In genomic region chr1:55089498-55090064, GRCm38 (mm10) we compare ENCODE assay signal across 9 mouse cellular contexts. TPM values are rescaled to one million over a fixed set of nuclear protein-coding genes. Genes with fewer than 3 reads are reported as not detected.
A peak's percentile ranks its signal among the peaks of the same experiment; 100 is the strongest.
DNase-seq lines count a peak whose midpoint lies in the region; ATAC-seq and TF ChIP-seq lines count a peak whose summit lies in the region.
"Had no signal": no experiment of that assay in that cellular context is flagged by ENCODE, and none has a peak within 500 bp of the region (broad histone marks: within the 10 kb centered on the region; RNA-seq: fewer than 3 reads in every experiment).

No protein-coding gene starts in this region.

- peak overlapping the region; percentile 82 for H3K4me2 ChIP-seq in heart, embryonic 15.5 days
- peak overlapping the region; percentile 90 for H3K4me2 ChIP-seq in hindbrain, postnatal 0 days (ENCODE audit: low read depth, low read length)
- peak overlapping the region; percentile 52 for H3K4me2 ChIP-seq in midbrain, embryonic 16.5 days (ENCODE audit: low read length)

- peak overlapping the region; percentile 95; the same call in 1 of the 2 replicates for H3K9ac ChIP-seq in heart, embryonic 15.5 days
- H3K9ac ChIP-seq in hindbrain, postnatal 0 days (replicated peaks; ENCODE audit: low read length), result peak overlapping the region; percentile 88; the same call in 1 of the 2 replicates
- H3K9ac ChIP-seq in midbrain, embryonic 16.5 days (ENCODE audit: low read depth, low read length), result no peak overlapping the region

- ATAC-seq in heart, embryonic 15.5 days (replicated peaks; ENCODE audit: insufficient number of reproducible peaks, insufficient read depth, low FRiP score, low read depth), result no peak
- ATAC-seq in hindbrain, postnatal 0 days, result no peak
- ATAC-seq in midbrain, embryonic 16.5 days, result no peak
- ATAC-seq in megakaryocyte progenitor cell, adult 5-6 weeks (replicated peaks; ENCODE audit: poor library complexity), result no peak
- ATAC-seq: activated CD4-positive, CD25-positive, alpha-beta regulatory T cell, adult 4 months had no signal

- TF ChIP-seq CTCF in hindbrain, postnatal 0 days (IDR thresholded peaks at IDR 0.05; ENCODE audit: low read depth), result no peak

- no peaks in the 10 kb centered on the region for H3K27me3 ChIP-seq in heart, embryonic 15.5 days
- H3K27me3 ChIP-seq in hindbrain, postnatal 0 days (ENCODE audit: insufficient read depth, low read length), result no peaks in the 10 kb centered on the region
- no peaks in the 10 kb centered on the region for H3K27me3 ChIP-seq in midbrain, embryonic 16.5 days (ENCODE audit: control insufficient read depth, insufficient read depth, low read depth, low read length)

- peaks cover 26% of the 10 kb centered on the region for H3K36me3 ChIP-seq in heart, embryonic 15.5 days
- H3K36me3 ChIP-seq in hindbrain, postnatal 0 days (ENCODE audit: insufficient read depth, low read length), result peaks cover 8% of the 10 kb centered on the region; the same call in 1 of the 2 replicates
- H3K36me3 ChIP-seq in midbrain, embryonic 16.5 days (ENCODE audit: control insufficient read depth, insufficient read depth, low read length), result 0 out of 2 replicates have a peak, but pooled peaks cover 7% of the 10 kb centered on the region

- no peak overlapping the region for H3K27ac ChIP-seq in heart, embryonic 15.5 days
- H3K27ac ChIP-seq in brown adipose tissue, adult 24 weeks (replicated peaks; ENCODE audit: low read depth, low read length), result peak overlapping the region; percentile 30; the same call in 1 of the 2 replicates
- no peak overlapping the region for H3K27ac ChIP-seq in hindbrain, postnatal 0 days
- no peak overlapping the region for H3K27ac ChIP-seq in midbrain, embryonic 16.5 days (ENCODE audit: low read length)

- peaks cover 24% of the 10 kb centered on the region for H3K4me1 ChIP-seq in heart, embryonic 15.5 days (replicated peaks)
- H3K4me1 ChIP-seq in brown adipose tissue, adult 24 weeks (ENCODE audit: control insufficient read depth, insufficient read depth, insufficient read length, low read length), result peaks cover 3% of the 10 kb centered on the region; the same call in 1 of the 2 replicates
- peaks cover 14% of the 10 kb centered on the region for H3K4me1 ChIP-seq in hindbrain, postnatal 0 days (ENCODE audit: insufficient read depth, low read length)
- H3K4me1 ChIP-seq in midbrain, embryonic 16.5 days (ENCODE audit: control insufficient read depth, insufficient read depth, low read length), result peaks cover 30% of the 10 kb centered on the region

- peak overlapping the region; percentile 96 for H3K4me3 ChIP-seq in heart, embryonic 15.5 days
- no peak overlapping the region for H3K4me3 ChIP-seq in brown adipose tissue, adult 24 weeks (ENCODE audit: insufficient read depth, low read depth, low read length)
- H3K4me3 ChIP-seq in hindbrain, postnatal 0 days (ENCODE audit: low read length), result 0 out of 2 replicates have a peak overlapping the region, but pooled peaks have one; percentile 94
- no peak overlapping the region for H3K4me3 ChIP-seq in midbrain, embryonic 16.5 days (ENCODE audit: low read depth, low read length)

- H3K9me3 ChIP-seq in heart, embryonic 15.5 days (replicated peaks), result no peaks in the 10 kb centered on the region
- H3K9me3 ChIP-seq in hindbrain, postnatal 0 days (ENCODE audit: low read length), result no peaks in the 10 kb centered on the region
- no peaks in the 10 kb centered on the region for H3K9me3 ChIP-seq in midbrain, embryonic 16.5 days (replicated peaks; ENCODE audit: control insufficient read depth, low read length, poor library complexity, severe bottlenecking)

- no peak for DNase-seq in heart, adult 18-20 months
- DNase-seq in hindbrain, postnatal 0 days (ENCODE audit: low spot score), result no peak
- no peak for DNase-seq in embryo, embryonic 11 days
- no peak for DNase-seq in gastrocnemius, adult 8-10 months (ENCODE audit: low spot score in 2 of 2)

- 86% methylated on average over 5 of the region's 5 CpGs for WGBS in heart, embryonic 15.5 days
- WGBS in hindbrain, postnatal 0 days, result 89% methylated on average over 5 of the region's 5 CpGs
- 94% methylated on average over 5 of the region's 5 CpGs for WGBS in midbrain, embryonic 16.5 days

RNA-seq across cellular contexts. Expression of gene Hspd1, which starts 1.5 kb away (rescaled TPM):
- polyA plus RNA-seq in heart, embryonic 15.5 days (2015; fragmentation: Nextera tagmentation; extraction: Ambion mirVana), result 417 and 450 TPM in 2 replicates
- total RNA-seq in heart, adult 18-20 months (2021), result 100 to 1,000 TPM; 420 TPM
- 567 and 689 TPM in 2 replicates for polyA plus RNA-seq in brown adipose tissue, adult 24 weeks (2012; ENCODE audit: insufficient read depth, insufficient read length, missing spikeins)
- total RNA-seq in hindbrain, postnatal 0 days (2014; rRNA removed), result 61.6 and 71.8 TPM in 2 replicates
- polyA plus RNA-seq in hindbrain, postnatal 0 days (2015; fragmentation: Nextera tagmentation; extraction: Ambion mirVana), result 248 and 253 TPM in 2 replicates
- polyA plus RNA-seq in midbrain, embryonic 16.5 days (2015; fragmentation: Nextera tagmentation; extraction: Ambion mirVana), result 255 and 276 TPM in 2 replicates
- 100 to 1,000 TPM; 158 to 189 (median 168) TPM for total RNA-seq in gastrocnemius, adult 8-10 months (2022)
- 326 and 327 TPM in 2 replicates for total RNA-seq in megakaryocyte progenitor cell, adult 5-6 weeks (2015)
- 523 and 628 TPM in 2 replicates for total RNA-seq in megakaryocyte progenitor cell, adult 5-6 weeks (2017)

RNA-seq across cellular contexts. Expression of gene Hspe1, which starts 1.6 kb away (rescaled TPM):
- polyA plus RNA-seq in heart, embryonic 15.5 days (2015; fragmentation: Nextera tagmentation; extraction: Ambion mirVana), result 254 and 359 TPM in 2 replicates
- 100 to 1,000 TPM; 183 to 186 TPM for total RNA-seq in heart, adult 18-20 months (2021)
- polyA plus RNA-seq in brown adipose tissue, adult 24 weeks (2012; ENCODE audit: insufficient read depth, insufficient read length, missing spikeins), result 681 and 735 TPM in 2 replicates
- 64.3 and 65.2 TPM in 2 replicates for total RNA-seq in hindbrain, postnatal 0 days (2014; rRNA removed)
- 284 and 309 TPM in 2 replicates for polyA plus RNA-seq in hindbrain, postnatal 0 days (2015; fragmentation: Nextera tagmentation; extraction: Ambion mirVana)
- 224 and 238 TPM in 2 replicates for polyA plus RNA-seq in midbrain, embryonic 16.5 days (2015; fragmentation: Nextera tagmentation; extraction: Ambion mirVana)
- total RNA-seq in gastrocnemius, adult 8-10 months (2022), result 100 to 1,000 TPM in 2 of 4 experiments, 10 to 100 TPM in 2; 83.2 to 102 (median 92.9) TPM
- 379 and 404 TPM in 2 replicates for total RNA-seq in megakaryocyte progenitor cell, adult 5-6 weeks (2015)
- 524 and 562 TPM in 2 replicates for total RNA-seq in megakaryocyte progenitor cell, adult 5-6 weeks (2017)

RNA-seq across cellular contexts. Expression of gene Coq10b, which starts 37.0 kb away (rescaled TPM):
- polyA plus RNA-seq in heart, embryonic 15.5 days (2015; fragmentation: Nextera tagmentation; extraction: Ambion mirVana), result 17.4 and 18.7 TPM in 2 replicates
- total RNA-seq in heart, adult 18-20 months (2021), result 10 to 100 TPM; 33.3 to 33.7 TPM
- polyA plus RNA-seq in brown adipose tissue, adult 24 weeks (2012; ENCODE audit: insufficient read depth, insufficient read length, missing spikeins), result 34.4 and 39.4 TPM in 2 replicates
- 12.3 and 15.1 TPM in 2 replicates for total RNA-seq in hindbrain, postnatal 0 days (2014; rRNA removed)
- polyA plus RNA-seq in hindbrain, postnatal 0 days (2015; fragmentation: Nextera tagmentation; extraction: Ambion mirVana), result 23.3 and 23.7 TPM in 2 replicates
- 29.9 and 34.4 TPM in 2 replicates for polyA plus RNA-seq in midbrain, embryonic 16.5 days (2015; fragmentation: Nextera tagmentation; extraction: Ambion mirVana)
- total RNA-seq in gastrocnemius, adult 8-10 months (2022), result 10 to 100 TPM; 13.4 to 22.4 (median 19.9) TPM
- total RNA-seq in megakaryocyte progenitor cell, adult 5-6 weeks (2015), result 20.7 TPM in 2 replicates
- total RNA-seq in megakaryocyte progenitor cell, adult 5-6 weeks (2017), result 15.2 and 17.0 TPM in 2 replicates

RNA-seq across cellular contexts. Expression of gene Mob4, which starts 41.5 kb away (rescaled TPM):
- polyA plus RNA-seq in heart, embryonic 15.5 days (2015; fragmentation: Nextera tagmentation; extraction: Ambion mirVana), result 105 and 109 TPM in 2 replicates
- total RNA-seq in heart, adult 18-20 months (2021), result 10 to 100 TPM; 29.4 to 33.9 TPM
- polyA plus RNA-seq in brown adipose tissue, adult 24 weeks (2012; ENCODE audit: insufficient read depth, insufficient read length, missing spikeins), result 55.4 and 55.8 TPM in 2 replicates
- 53.6 and 62.9 TPM in 2 replicates for total RNA-seq in hindbrain, postnatal 0 days (2014; rRNA removed)
- polyA plus RNA-seq in hindbrain, postnatal 0 days (2015; fragmentation: Nextera tagmentation; extraction: Ambion mirVana), result 141 and 146 TPM in 2 replicates
- polyA plus RNA-seq in midbrain, embryonic 16.5 days (2015; fragmentation: Nextera tagmentation; extraction: Ambion mirVana), result 171 and 194 TPM in 2 replicates
- total RNA-seq in gastrocnemius, adult 8-10 months (2022), result 10 to 100 TPM; 33.1 to 39.3 (median 37.1) TPM
- 50.1 and 52.7 TPM in 2 replicates for total RNA-seq in megakaryocyte progenitor cell, adult 5-6 weeks (2015)
- 35.1 and 37.7 TPM in 2 replicates for total RNA-seq in megakaryocyte progenitor cell, adult 5-6 weeks (2017)

Comparison
In these comparisons a context has a peak if more than half of its experiments do, and no peak if none do; other contexts are left out.
1. H3K4me3 ChIP-seq: peak in heart, embryonic 15.5 days (single experiment) and hindbrain, postnatal 0 days (single experiment); none in brown adipose tissue, adult 24 weeks (single experiment) and midbrain, embryonic 16.5 days (single experiment).
2. Peak in every context shown above with its lines, with median percentiles within 50 percentile points of each other: H3K4me2 ChIP-seq.